In the genomic region with DNA sequence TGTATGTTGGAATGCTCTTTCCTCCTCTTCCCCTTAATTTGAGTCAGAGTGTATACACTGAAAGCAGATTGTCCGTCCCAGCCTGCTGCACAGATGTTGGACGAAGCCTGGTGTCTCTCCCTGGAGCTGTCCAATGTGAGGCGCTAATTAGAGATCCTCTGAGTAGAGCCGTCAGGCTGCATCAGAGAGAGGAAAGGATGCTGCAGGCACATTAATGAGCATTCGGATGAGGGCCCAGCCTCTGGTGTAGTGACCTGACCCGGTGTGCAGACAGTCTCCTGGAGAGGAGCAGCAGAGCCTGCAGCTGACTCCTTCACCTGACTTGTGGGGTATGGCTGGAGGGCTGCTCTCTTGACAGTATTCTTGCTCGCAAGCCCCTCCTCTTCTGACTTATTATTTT, we compare ENCODE assay signal across 20 mouse cellular contexts.
DNase-seq lines count a peak whose midpoint lies in the region; ATAC-seq lines count a peak whose summit lies in the region.
"Had no signal": no experiment of that assay in that cellular context is flagged by ENCODE, and none has a peak within 500 bp of the region (broad histone marks: within the 10 kb centered on the region; RNA-seq: fewer than 3 reads in every experiment).

No protein-coding gene starts in this region.

- H3K9ac ChIP-seq in forebrain, embryonic 12.5 days: no peak overlapping the region
- no peak overlapping the region for H3K9ac ChIP-seq in forebrain, embryonic 16.5 days (replicated peaks; ENCODE audit: low read depth, low read length)
- no peak overlapping the region for H3K9ac ChIP-seq in midbrain, embryonic 11.5 days (ENCODE audit: low read length)
- no peak overlapping the region for H3K9ac ChIP-seq in midbrain, embryonic 13.5 days (replicated peaks)
- H3K9ac ChIP-seq: embryonic facial prominence, embryonic 13.5 days; liver, embryonic 13.5 days; lung, embryonic 15.5 days; neural tube, embryonic 12.5 days had no signal

- no peaks in the 10 kb centered on the region for H3K9me3 ChIP-seq in forebrain, embryonic 12.5 days
- no peaks in the 10 kb centered on the region for H3K9me3 ChIP-seq in forebrain, embryonic 16.5 days (ENCODE audit: control insufficient read depth, low read length)
- no peaks in the 10 kb centered on the region for H3K9me3 ChIP-seq in midbrain, embryonic 11.5 days (ENCODE audit: control insufficient read depth, low read length)
- no peaks in the 10 kb centered on the region for H3K9me3 ChIP-seq in midbrain, embryonic 10.5 days (replicated peaks)
- H3K9me3 ChIP-seq in midbrain, embryonic 13.5 days: no peaks in the 10 kb centered on the region
- H3K9me3 ChIP-seq: embryonic facial prominence, embryonic 13.5 days; liver, embryonic 13.5 days; lung, embryonic 15.5 days; neural tube, embryonic 12.5 days had no signal

- H3K4me2 ChIP-seq in forebrain, embryonic 12.5 days: no peak overlapping the region
- H3K4me2 ChIP-seq in forebrain, embryonic 16.5 days (ENCODE audit: low read length): no peak overlapping the region
- no peak overlapping the region for H3K4me2 ChIP-seq in midbrain, embryonic 11.5 days
- no peak overlapping the region for H3K4me2 ChIP-seq in midbrain, embryonic 13.5 days (replicated peaks)
- H3K4me2 ChIP-seq: embryonic facial prominence, embryonic 13.5 days; liver, embryonic 13.5 days; lung, embryonic 15.5 days; neural tube, embryonic 12.5 days had no signal

- 53% methylated on average over 7 of the region's 7 CpGs for WGBS in forebrain, embryonic 12.5 days
- 35% methylated on average over 7 of the region's 7 CpGs for WGBS in forebrain, embryonic 16.5 days
- 66% methylated on average over 7 of the region's 7 CpGs for WGBS in midbrain, embryonic 11.5 days
- WGBS in midbrain, embryonic 10.5 days: 75% methylated on average over 7 of the region's 7 CpGs
- WGBS in midbrain, embryonic 13.5 days: 42% methylated on average over 7 of the region's 7 CpGs

- H3K4me3 ChIP-seq in forebrain, embryonic 12.5 days (replicated peaks): no peak overlapping the region
- no peak overlapping the region for H3K4me3 ChIP-seq in forebrain, embryonic 16.5 days (replicated peaks; ENCODE audit: low read length)
- H3K4me3 ChIP-seq in midbrain, embryonic 11.5 days (ENCODE audit: low read depth, low read length): no peak overlapping the region
- no peak overlapping the region for H3K4me3 ChIP-seq in midbrain, embryonic 10.5 days
- H3K4me3 ChIP-seq in midbrain, embryonic 13.5 days (replicated peaks): no peak overlapping the region
- H3K4me3 ChIP-seq: embryonic facial prominence, embryonic 13.5 days; liver, embryonic 13.5 days; lung, embryonic 15.5 days; neural tube, embryonic 12.5 days had no signal

- no peaks in the 10 kb centered on the region for H3K27me3 ChIP-seq in forebrain, embryonic 12.5 days
- H3K27me3 ChIP-seq in forebrain, embryonic 16.5 days (replicated peaks; ENCODE audit: control insufficient read depth, insufficient read depth, low read length): no peaks in the 10 kb centered on the region
- H3K27me3 ChIP-seq in midbrain, embryonic 11.5 days (ENCODE audit: control insufficient read depth, insufficient read depth, low read length): no peaks in the 10 kb centered on the region
- no peaks in the 10 kb centered on the region for H3K27me3 ChIP-seq in midbrain, embryonic 10.5 days (ENCODE audit: low read depth, poor library complexity, severe bottlenecking)
- H3K27me3 ChIP-seq in midbrain, embryonic 13.5 days: no peaks in the 10 kb centered on the region
- H3K27me3 ChIP-seq: embryonic facial prominence, embryonic 13.5 days; liver, embryonic 13.5 days; lung, embryonic 15.5 days; neural tube, embryonic 12.5 days had no signal

- ATAC-seq in forebrain, embryonic 12.5 days (ENCODE audit: low FRiP score): peak; percentile 68
- ATAC-seq in forebrain, embryonic 16.5 days: no peak
- peak; percentile 35; the same call in 1 of the 2 replicates for ATAC-seq in midbrain, embryonic 11.5 days (ENCODE audit: low FRiP score)
- peak; percentile 66 for ATAC-seq in midbrain, embryonic 13.5 days

- H3K4me1 ChIP-seq in forebrain, embryonic 12.5 days: peaks cover 10% of the 10 kb centered on the region; the same call in 1 of the 2 replicates
- no peaks in the 10 kb centered on the region for H3K4me1 ChIP-seq in forebrain, embryonic 16.5 days (replicated peaks; ENCODE audit: control insufficient read depth, insufficient read depth, low read length)
- H3K4me1 ChIP-seq in midbrain, embryonic 11.5 days (ENCODE audit: control insufficient read depth, insufficient read depth, low read length): no peaks in the 10 kb centered on the region
- H3K4me1 ChIP-seq in midbrain, embryonic 10.5 days: peaks cover 15% of the 10 kb centered on the region
- H3K4me1 ChIP-seq in midbrain, embryonic 13.5 days (replicated peaks): peaks cover 8% of the 10 kb centered on the region
- H3K4me1 ChIP-seq: embryonic facial prominence, embryonic 13.5 days; liver, embryonic 13.5 days; lung, embryonic 15.5 days; neural tube, embryonic 12.5 days had no signal

- no peak for DNase-seq in midbrain, embryonic 11.5 days (ENCODE audit: low spot score, missing footprints)
- no peak for DNase-seq in midbrain, embryonic 10.5 days (ENCODE audit: low spot score)
- DNase-seq in thymus, postnatal 36 days: no peak
- no peak for DNase-seq in cerebellum, adult 11 months
- no peak for DNase-seq in gastrocnemius, postnatal 36 days
- DNase-seq: adrenal gland, adult 8-10 months; cerebellum, adult 2 months; heart, postnatal 10 days; layer of hippocampus, adult 9-11 months; liver, embryonic 13.5 days; right cerebral cortex, postnatal 25 days; thymus, postnatal 4 days had no signal

- no peaks in the 10 kb centered on the region for H3K36me3 ChIP-seq in forebrain, embryonic 12.5 days (replicated peaks)
- no peaks in the 10 kb centered on the region for H3K36me3 ChIP-seq in forebrain, embryonic 16.5 days (ENCODE audit: control insufficient read depth, insufficient read depth)
- H3K36me3 ChIP-seq in midbrain, embryonic 11.5 days (ENCODE audit: control insufficient read depth, insufficient read depth, low read length): no peaks in the 10 kb centered on the region
- no peaks in the 10 kb centered on the region for H3K36me3 ChIP-seq in midbrain, embryonic 10.5 days
- no peaks in the 10 kb centered on the region for H3K36me3 ChIP-seq in midbrain, embryonic 13.5 days
- H3K36me3 ChIP-seq: embryonic facial prominence, embryonic 13.5 days; liver, embryonic 13.5 days; lung, embryonic 15.5 days; neural tube, embryonic 12.5 days had no signal

- H3K27ac ChIP-seq in forebrain, embryonic 12.5 days: no peak overlapping the region
- no peak overlapping the region for H3K27ac ChIP-seq in forebrain, embryonic 16.5 days (ENCODE audit: low read length)
- no peak overlapping the region for H3K27ac ChIP-seq in midbrain, embryonic 11.5 days (ENCODE audit: low read depth, low read length)
- H3K27ac ChIP-seq in midbrain, embryonic 10.5 days (replicated peaks): no peak overlapping the region
- peak overlapping the region; percentile 37 for H3K27ac ChIP-seq in midbrain, embryonic 13.5 days
- H3K27ac ChIP-seq: embryonic facial prominence, embryonic 13.5 days; kidney, postnatal 0 days; liver, embryonic 13.5 days; lung, embryonic 15.5 days; macrophage; neural tube, embryonic 12.5 days had no signal

- intact Hi-C loops in gastrocnemius, postnatal 36 days (cut with DNase I): no loop called here
